Mouse (Mus musculus) heart, embryonic 16.5 days (tissue): ENCODE measurements around the gene 4933406M09Rik. TPM values are rescaled to one million over a fixed set of nuclear protein-coding genes. Genes with fewer than 3 reads are reported as not detected.

Experiments used
- ATAC-seq: fragments of 200-750 bp; cut with Nextera tagmentation; replicated peaks from 2 replicates; pipeline ENCODE4 v1.8.0; 2017; ENCODE audit warnings: moderate number of reproducible peaks; ENCODE audit not compliant: insufficient read depth, low FRiP score; ENCODE audit errors: extremely low read depth
- H3K27ac ChIP-seq: fragments of 300-500 bp; sonication (generic); 2 replicates; pipeline ENCODE4 v1.5.1; 2014; ENCODE audit warnings: mild to moderate bottlenecking, low read length, control low read depth, moderate library complexity
- H3K27me3 ChIP-seq: fragments of 300-500 bp; sonication (generic); 2 replicates; pipeline ENCODE4 v1.6.1; 2014; ENCODE audit warnings: low read length, mixed read lengths; ENCODE audit not compliant: control insufficient read depth, insufficient read depth
- H3K36me3 ChIP-seq: fragments of 300-500 bp; sonication (generic); 2 replicates; pipeline ENCODE4 v1.6.1; 2014; ENCODE audit not compliant: control insufficient read depth, insufficient read depth
- H3K4me1 ChIP-seq: fragments of 300-500 bp; sonication (generic); 2 replicates; pipeline ENCODE4 v1.6.1; 2014; ENCODE audit warnings: low read length, mixed read lengths; ENCODE audit not compliant: control insufficient read depth, insufficient read depth
- H3K4me2 ChIP-seq: fragments of 300-500 bp; sonication (generic); 2 replicates; pipeline ENCODE4 v1.6.1; 2014; ENCODE audit warnings: low read depth, mild to moderate bottlenecking, control low read depth, low read length
- H3K4me3 ChIP-seq: fragments of 300-500 bp; sonication (generic); 2 replicates; pipeline ENCODE4 v1.5.1; 2014; ENCODE audit warnings: mild to moderate bottlenecking, control low read depth, low read length
- H3K9ac ChIP-seq: fragments of 300-500 bp; sonication (generic); 2 replicates; pipeline ENCODE4 v1.6.1; 2014; ENCODE audit warnings: low read length, control low read depth
- H3K9me3 ChIP-seq: fragments of 300-500 bp; sonication (generic); replicated peaks from 2 replicates; pipeline ENCODE4 v1.6.1; 2016; ENCODE audit warnings: low read length; ENCODE audit not compliant: control insufficient read depth
- WGBS: fragments of 180-500 bp; shearing (Covaris S2); extraction: QIAGEN DNeasy Blood & Tissue Kit; methylation state at CpG from one replicate; pipeline ENCODE4 v1.1.7; 2014; 5-methylcytosine and 5-hydroxymethylcytosine counted together
- polyA plus RNA-seq: library from polyadenylated mRNA; unstranded; fragments of >200 nt; fragmentation: Nextera tagmentation; extraction: Ambion mirVana; gene quantifications from 2 replicates; pipeline ENCODE4 v1.2.1, GENCODE M21; 2015

The 4933406M09Rik gene
- polyA plus RNA-seq, 1 experiment from 2014 or later = not detected

DNA sequence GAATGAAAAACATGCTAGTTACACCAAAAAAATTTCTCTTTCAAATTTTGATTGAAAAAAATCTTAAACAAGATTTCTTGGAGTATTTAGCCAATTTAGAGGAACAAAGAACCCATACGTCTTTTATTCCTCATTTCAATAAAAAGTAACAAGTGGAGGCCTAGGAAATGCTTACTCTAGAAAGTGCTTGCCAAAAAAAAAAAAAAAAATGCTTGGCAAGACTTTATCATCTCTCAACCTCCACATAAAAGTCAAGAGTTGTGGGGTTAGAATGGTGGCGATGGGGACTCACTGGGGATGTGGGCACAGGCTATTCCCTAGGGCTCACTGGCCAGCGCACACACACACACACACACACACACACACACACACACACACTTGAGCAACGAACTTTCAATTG is 22.5 kb upstream of the 4933406M09Rik start:
- Histone ChIP-seq H3K27me3 (no peaks in the 10 kb centered on the region), H3K36me3 (peaks cover 13% of the 10 kb centered on the region), H3K4me1 (peaks cover 12% of the 10 kb centered on the region), H3K27ac (no peak overlapping the region), H3K4me2 (no peak overlapping the region), H3K9ac (no peak overlapping the region), H3K4me3 (no peak overlapping the region), H3K9me3 (no peaks in the 10 kb centered on the region)
- no peak for ATAC-seq
- 72% methylated on average over 4 of the region's 4 CpGs for WGBS

GRCm38 (mm10) chr1:134365491-134365890 is 20.2 kb upstream of the 4933406M09Rik start:
- 52% methylated on average over 5 of the region's 5 CpGs for WGBS
- Histone ChIP-seq H3K4me3 (no peak overlapping the region), H3K9ac (no peak overlapping the region), H3K9me3 (peaks cover 4% of the 10 kb centered on the region; the same call in 1 of the 2 replicates), H3K36me3 (0 out of 2 replicates have a peak, but pooled peaks cover under 1% of the 10 kb centered on the region), H3K27ac (no peak overlapping the region), H3K27me3 (no peaks in the 10 kb centered on the region), H3K4me1 (peaks cover 11% of the 10 kb centered on the region), H3K4me2 (no peak overlapping the region)
- no peak for ATAC-seq

DNA sequence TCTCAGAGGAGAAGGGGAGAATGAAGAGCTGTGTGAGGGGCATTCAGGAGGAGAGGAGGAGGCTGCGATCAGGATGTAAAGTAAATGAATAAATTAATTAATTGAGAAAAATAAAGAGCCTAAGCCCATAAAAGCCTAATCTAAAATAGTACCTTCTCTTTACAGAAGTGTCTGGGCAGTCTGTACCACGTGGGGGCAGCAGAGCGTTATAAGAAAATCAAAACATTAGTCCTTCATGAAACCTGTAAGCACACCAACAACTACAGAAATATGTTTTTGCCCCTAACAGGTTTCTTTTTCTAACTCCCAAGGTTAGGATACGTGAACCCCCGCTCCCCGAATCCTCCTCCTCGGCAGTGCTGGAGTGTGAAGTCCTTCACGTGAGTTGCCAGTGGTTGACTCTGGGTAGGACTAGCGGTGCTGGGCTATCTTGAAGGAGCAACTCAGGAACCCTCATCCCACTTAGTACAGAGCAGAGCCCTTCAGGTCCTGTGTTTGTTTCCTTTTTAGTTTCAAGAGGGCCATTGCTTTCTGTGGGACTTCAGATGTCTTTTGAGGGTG is 16.9 kb upstream of the 4933406M09Rik start:
- H3K4me1 ChIP-seq = no peaks in the 10 kb centered on the region
- H3K4me2 ChIP-seq = no peak overlapping the region
- no peaks in the 10 kb centered on the region for H3K27me3 ChIP-seq
- no peaks in the 10 kb centered on the region for H3K36me3 ChIP-seq
- H3K27ac ChIP-seq = no peak overlapping the region
- H3K9me3 ChIP-seq = peaks cover 4% of the 10 kb centered on the region; the same call in 1 of the 2 replicates
- no peak for ATAC-seq
- WGBS = 49% methylated on average over 9 of the region's 9 CpGs
- no peak overlapping the region for H3K4me3 ChIP-seq
- H3K9ac ChIP-seq = no peak overlapping the region

DNA sequence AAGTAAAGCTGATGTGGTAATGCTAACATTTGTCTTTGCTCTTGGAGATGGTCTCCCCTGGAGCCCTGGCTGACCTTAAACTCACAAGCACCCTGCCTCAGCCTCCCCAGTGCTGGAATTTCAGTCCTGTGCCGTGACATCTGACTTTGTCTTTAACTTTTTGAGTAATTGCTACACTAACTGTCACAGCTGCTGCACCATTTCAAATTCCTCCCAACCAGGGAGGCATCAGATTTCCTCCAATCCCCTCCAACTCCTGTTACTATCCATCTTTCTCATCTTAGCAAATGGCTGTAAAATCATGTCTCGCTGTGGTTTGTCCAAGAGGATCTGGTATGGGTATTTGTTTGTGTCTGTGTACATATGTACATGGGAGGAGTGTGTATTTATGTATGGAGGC is 11.6 kb upstream of the 4933406M09Rik start:
- ATAC-seq = no peak
- no peaks in the 10 kb centered on the region for H3K27me3 ChIP-seq
- no peaks in the 10 kb centered on the region for H3K36me3 ChIP-seq
- H3K4me1 ChIP-seq = no peaks in the 10 kb centered on the region
- 59% methylated on average over 2 of the region's 2 CpGs for WGBS
- no peak overlapping the region for H3K9ac ChIP-seq
- H3K4me2 ChIP-seq = no peak overlapping the region
- H3K9me3 ChIP-seq = peaks cover 4% of the 10 kb centered on the region; the same call in 1 of the 2 replicates
- no peak overlapping the region for H3K4me3 ChIP-seq
- no peak overlapping the region for H3K27ac ChIP-seq

- no peak overlapping the region for H3K4me2 ChIP-seq
- no peak overlapping the region for H3K4me3 ChIP-seq
- no peak overlapping the region for H3K27ac ChIP-seq
- H3K36me3 ChIP-seq = no peaks in the 10 kb centered on the region
- H3K27me3 ChIP-seq = no peaks in the 10 kb centered on the region
- no peak overlapping the region for H3K9ac ChIP-seq
- H3K9me3 ChIP-seq = peaks cover 4% of the 10 kb centered on the region; the same call in 1 of the 2 replicates
- no peak for ATAC-seq
- peaks cover 5% of the 10 kb centered on the region for H3K4me1 ChIP-seq
- 90% methylated on average over 2 of the region's 2 CpGs for WGBS
Observed at GRCm38 (mm10) chr1:134381051-134381450, 4.7 kb upstream of the 4933406M09Rik start.

DNA sequence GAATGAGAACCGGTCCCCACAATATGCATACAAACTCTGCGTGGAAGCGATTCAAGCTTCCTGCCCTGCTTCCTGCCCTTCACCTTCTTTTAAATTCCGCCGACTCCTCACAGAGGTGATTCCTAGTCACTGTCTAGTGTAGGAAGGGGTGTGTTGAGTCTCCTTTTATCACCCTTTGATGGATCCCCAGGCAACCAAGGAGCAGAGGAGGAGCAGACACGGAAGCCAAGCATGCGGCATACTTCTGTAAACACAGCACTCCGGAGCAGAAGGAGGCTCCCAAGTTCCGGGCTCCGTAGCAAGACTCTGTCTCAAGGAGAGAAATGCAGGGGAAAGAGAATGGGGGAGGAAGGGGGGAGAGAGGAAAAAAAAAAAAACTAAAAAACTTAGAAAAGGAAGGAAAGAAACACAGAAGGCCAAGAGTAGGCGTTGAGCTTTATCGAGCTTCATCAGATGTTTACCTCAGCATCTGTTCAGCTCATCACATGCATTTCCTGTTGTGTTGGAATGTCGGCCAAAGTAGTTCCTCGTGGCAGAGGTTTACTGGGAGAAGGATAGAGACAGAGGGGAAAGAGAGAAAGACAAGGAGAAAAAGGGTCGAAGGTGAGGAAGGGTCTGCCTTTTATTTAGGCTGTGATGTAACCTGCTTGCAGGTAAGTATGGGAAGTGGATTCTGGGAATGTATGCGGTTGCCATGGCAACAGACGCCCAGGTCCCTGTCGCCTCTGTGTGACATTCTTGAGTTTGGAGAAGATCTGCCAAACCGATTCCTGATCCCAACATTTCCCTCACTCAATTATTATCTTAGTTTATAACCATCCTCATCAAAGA is 3.7 kb upstream of the 4933406M09Rik start:
- WGBS = 6% methylated on average over 19 of the region's 19 CpGs
- peaks cover 4% of the 10 kb centered on the region; the same call in 1 of the 2 replicates for H3K9me3 ChIP-seq
- no peak for ATAC-seq
- H3K4me3 ChIP-seq = peak overlapping the region; percentile 44
- H3K27ac ChIP-seq = peak overlapping the region; percentile 27; the same call in 1 of the 2 replicates
- peak overlapping the region; percentile 70 for H3K9ac ChIP-seq
- H3K4me2 ChIP-seq = peak overlapping the region; percentile 75
- peaks cover 2% of the 10 kb centered on the region; the same call in 1 of the 2 replicates for H3K27me3 ChIP-seq
- H3K4me1 ChIP-seq = peaks cover 5% of the 10 kb centered on the region
- no peaks in the 10 kb centered on the region for H3K36me3 ChIP-seq

- H3K4me2 ChIP-seq = no peak overlapping the region
- H3K27ac ChIP-seq = no peak overlapping the region
- H3K4me1 ChIP-seq = peaks cover 5% of the 10 kb centered on the region
- ATAC-seq = no peak
- H3K27me3 ChIP-seq = peaks cover 2% of the 10 kb centered on the region; the same call in 1 of the 2 replicates
- no peaks in the 10 kb centered on the region for H3K36me3 ChIP-seq
- peaks cover 4% of the 10 kb centered on the region; the same call in 1 of the 2 replicates for H3K9me3 ChIP-seq
- no peak overlapping the region for H3K9ac ChIP-seq
- H3K4me3 ChIP-seq = no peak overlapping the region
- WGBS = 83% methylated on average over 4 of the region's 4 CpGs
Observed at GRCm38 (mm10) chr1:134384581-134384980, 1.2 kb upstream of the 4933406M09Rik start.

DNA sequence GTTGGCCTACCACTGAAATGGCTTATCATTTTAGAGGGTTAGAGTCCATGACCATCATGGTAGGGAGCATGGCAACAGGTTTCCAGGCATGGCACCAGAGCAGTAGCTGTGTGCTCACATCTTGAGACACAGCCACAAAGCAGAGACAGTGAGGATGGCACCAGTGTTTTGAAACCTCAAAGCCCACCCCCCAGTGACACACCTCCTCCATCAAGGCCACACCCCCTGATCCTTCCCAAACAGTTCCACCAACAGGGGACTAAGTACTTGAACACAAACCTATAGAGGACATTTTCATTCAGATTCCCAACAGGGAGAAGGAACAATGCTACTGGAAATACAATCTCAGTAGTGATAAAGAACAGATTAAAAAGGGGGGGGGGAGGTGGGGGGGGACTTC is 564 bp upstream of the 4933406M09Rik start:
- no peak overlapping the region for H3K27ac ChIP-seq
- peaks cover 4% of the 10 kb centered on the region; the same call in 1 of the 2 replicates for H3K9me3 ChIP-seq
- no peak overlapping the region for H3K9ac ChIP-seq
- H3K36me3 ChIP-seq = no peaks in the 10 kb centered on the region
- peaks cover 2% of the 10 kb centered on the region; the same call in 1 of the 2 replicates for H3K27me3 ChIP-seq
- no peak overlapping the region for H3K4me2 ChIP-seq
- ATAC-seq = no peak
- H3K4me3 ChIP-seq = no peak overlapping the region
- H3K4me1 ChIP-seq = peaks cover 5% of the 10 kb centered on the region

GRCm38 (mm10) chr1:134393827-134394226 is 8.1 kb downstream of the 4933406M09Rik start:
- H3K4me2 ChIP-seq = no peak overlapping the region
- no peaks in the 10 kb centered on the region for H3K4me1 ChIP-seq
- no peak overlapping the region for H3K9ac ChIP-seq
- no peak overlapping the region for H3K27ac ChIP-seq
- no peaks in the 10 kb centered on the region for H3K27me3 ChIP-seq
- H3K9me3 ChIP-seq = no peaks in the 10 kb centered on the region
- H3K4me3 ChIP-seq = no peak overlapping the region
- no peak for ATAC-seq
- no peaks in the 10 kb centered on the region for H3K36me3 ChIP-seq
- WGBS = 47% methylated on average over 5 of the region's 5 CpGs
